Mouse (Mus musculus) ES-Bruce4 (cell line): Measurements from ENCODE around the gene Adamts5. TPM values are rescaled to one million over a fixed set of nuclear protein-coding genes. Genes with fewer than 3 reads are reported as not detected.

ENCODE experiments used
- H3K27ac ChIP-seq: 2 replicates; pipeline ENCODE4 v1.5.1; 2012; ENCODE audit warnings: low read length, inconsistent platforms; ENCODE audit not compliant: insufficient read depth
- H3K27me3 ChIP-seq: 2 replicates; pipeline ENCODE4 v1.6.1; 2012; ENCODE audit warnings: mild to moderate bottlenecking, low read length, inconsistent platforms; ENCODE audit not compliant: control insufficient read depth, poor library complexity, insufficient read depth, severe bottlenecking
- H3K36me3 ChIP-seq: 2 replicates; pipeline ENCODE4 v1.6.1; 2012; ENCODE audit warnings: inconsistent platforms, mild to moderate bottlenecking, low read length, moderate library complexity; ENCODE audit not compliant: control insufficient read depth, poor library complexity, insufficient read depth, severe bottlenecking
- H3K4me1 ChIP-seq: one replicate; pipeline ENCODE4 v1.8.1; 2011; ENCODE audit warnings: low read length; ENCODE audit not compliant: control insufficient read depth, insufficient read depth
- H3K4me3 ChIP-seq: 2 replicates; pipeline ENCODE4 v1.5.1; 2011; ENCODE audit warnings: low read depth, mild to moderate bottlenecking, low read length
- H3K9ac ChIP-seq: 2 replicates; pipeline ENCODE4 v1.6.1; 2012; ENCODE audit warnings: low read depth, mild to moderate bottlenecking, inconsistent platforms; ENCODE audit not compliant: poor library complexity, severe bottlenecking
- H3K9me3 ChIP-seq: replicated peaks from 2 replicates; pipeline ENCODE4 v1.6.1; 2012; ENCODE audit warnings: mild to moderate bottlenecking, low read length, inconsistent platforms; ENCODE audit not compliant: control insufficient read depth, poor library complexity, insufficient read depth, severe bottlenecking
- CTCF ChIP-seq: IDR thresholded peaks from one replicate; pipeline ENCODE4 v1.8.1; 2011; ENCODE audit warnings: low read depth, low read length
- EP300 ChIP-seq: IDR thresholded peaks from 2 replicates; pipeline ENCODE4 v1.6.1; 2011; ENCODE audit warnings: low read depth, low read length; ENCODE audit not compliant: insufficient read depth
- POLR2A ChIP-seq: IDR thresholded peaks from one replicate; pipeline ENCODE4 v1.8.1; 2011; ENCODE audit warnings: low read length; ENCODE audit not compliant: insufficient read depth
- polyA plus RNA-seq: library from polyadenylated mRNA; stranded (reverse); fragments of >200 nt; gene quantifications from 2 replicates; pipeline ENCODE4 v1.2.4, GENCODE M21; 2011; ENCODE audit warnings: low read depth; ENCODE audit not compliant: missing spikeins, insufficient read depth, insufficient read length

The Adamts5 gene
- polyA plus RNA-seq, 1 experiment = 0.73 TPM

DNA sequence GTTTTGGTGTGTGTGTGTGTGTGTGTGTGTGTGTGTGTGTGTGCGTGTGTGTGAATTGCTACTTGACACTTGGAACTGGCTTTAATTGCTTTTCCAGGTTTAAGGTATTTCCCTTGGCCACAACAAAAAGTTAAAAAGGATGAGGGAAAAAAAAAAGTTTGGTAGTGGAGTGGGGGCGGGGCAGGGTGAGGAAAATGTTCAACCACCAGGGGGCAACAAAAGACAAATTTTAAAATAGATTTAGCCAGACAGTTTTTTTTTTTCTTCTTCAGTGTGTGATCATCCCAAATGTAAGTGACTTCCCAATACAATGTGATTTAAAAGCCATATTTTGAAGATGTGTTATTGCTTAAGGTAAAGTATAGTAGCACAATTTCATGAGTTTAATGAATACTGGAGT, 94.0 kb downstream of the Adamts5 start:
- Histone ChIP-seq H3K27ac (no peak overlapping the region), H3K4me1 (no peaks in the 10 kb centered on the region), H3K4me3 (no peak overlapping the region), H3K9ac (no peak overlapping the region), H3K9me3 (no peaks in the 10 kb centered on the region), H3K27me3 (no peaks in the 10 kb centered on the region), H3K36me3 (no peaks in the 10 kb centered on the region)
- no peak for TF ChIP-seq EP300
- TF ChIP-seq CTCF = no peak
- no peak for TF ChIP-seq POLR2A

- Histone ChIP-seq H3K27me3 (peaks cover 2% of the 10 kb centered on the region; the same call in 1 of the 2 replicates), H3K4me3 (no peak overlapping the region), H3K4me1 (no peaks in the 10 kb centered on the region), H3K36me3 (no peaks in the 10 kb centered on the region), H3K9me3 (no peaks in the 10 kb centered on the region), H3K9ac (no peak overlapping the region), H3K27ac (no peak overlapping the region)
- TF ChIP-seq CTCF = no peak
- TF ChIP-seq POLR2A = no peak
- TF ChIP-seq EP300 = no peak
Observed at GRCm38 (mm10) chr16:85807072-85807471, 94.6 kb downstream of the Adamts5 start.

Other genes starting within 250 kb of the Adamts5 start
- 3.9 TPM in 2 replicates for gene Adamts1, start 98.7 kb downstream of the Adamts5 start, polyA plus RNA-seq